Mouse (Mus musculus) embryonic facial prominence, embryonic 13.5 days (tissue): ENCODE results near the gene Zfp985. TPM values are rescaled to one million over a fixed set of nuclear protein-coding genes. Genes with fewer than 3 reads are reported as not detected.
"Not testable (repeated sequence)": the region's sequence is repeated elsewhere in the genome, so short reads cannot be mapped to it uniquely, and the experiment has no call there.

Source experiments
- ATAC-seq: fragments of 200-750 bp; cut with Nextera tagmentation; 2 replicates; pipeline ENCODE4 v1.8.0; 2017; ENCODE audit warnings: low read depth; ENCODE audit not compliant: insufficient number of reproducible peaks, insufficient read depth, low FRiP score, low TSS enrichment
- H3K27ac ChIP-seq: fragments of 300-500 bp; sonication (generic); 2 replicates; pipeline ENCODE4 v1.5.1; 2015; ENCODE audit warnings: moderate library complexity, mild to moderate bottlenecking, inconsistent platforms
- H3K27me3 ChIP-seq: fragments of 300-500 bp; sonication (generic); 2 replicates; pipeline ENCODE4 v1.6.1; 2015; ENCODE audit warnings: mild to moderate bottlenecking, inconsistent platforms
- H3K36me3 ChIP-seq: fragments of 300-500 bp; sonication (generic); 2 replicates; pipeline ENCODE4 v1.6.1; 2015; ENCODE audit warnings: mild to moderate bottlenecking, inconsistent platforms
- H3K4me1 ChIP-seq: fragments of 300-500 bp; sonication (generic); 2 replicates; pipeline ENCODE4 v1.6.1; 2015; ENCODE audit warnings: inconsistent platforms
- H3K4me2 ChIP-seq: fragments of 300-500 bp; sonication (generic); 2 replicates; pipeline ENCODE4 v1.6.1; 2015; ENCODE audit warnings: moderate library complexity, mild to moderate bottlenecking, inconsistent platforms
- H3K4me3 ChIP-seq: fragments of 300-500 bp; sonication (generic); 2 replicates; pipeline ENCODE4 v1.5.1; 2015; ENCODE audit warnings: mild to moderate bottlenecking, inconsistent platforms
- H3K9ac ChIP-seq: fragments of 300-500 bp; sonication (generic); 2 replicates; pipeline ENCODE4 v1.6.1; 2015; ENCODE audit warnings: mild to moderate bottlenecking, inconsistent platforms
- H3K9me3 ChIP-seq: fragments of 300-500 bp; sonication (generic); 2 replicates; pipeline ENCODE4 v1.6.1; 2016; ENCODE audit warnings: inconsistent platforms
- whole genome bisulfite sequencing: fragments of 180-500 bp; shearing (Covaris S2); methylation state at CpG from one replicate; pipeline ENCODE4 v1.1.7; 2015; ENCODE audit warnings: mixed read lengths; 5-methylcytosine and 5-hydroxymethylcytosine counted together
- polyA plus RNA-seq: library from polyadenylated mRNA; unstranded; fragments of >200 nt; fragmentation: Nextera tagmentation; extraction: Ambion mirVana; gene quantifications from 2 replicates; pipeline ENCODE4 v1.2.1, GENCODE M21; 2015

The Zfp985 gene
- polyA plus RNA-seq, 1 experiment from 2014 or later: 0.07 TPM

- peaks cover 18% of the 10 kb centered on the region; the same call in 1 of the 2 replicates for H3K9me3 ChIP-seq
- H3K4me3 ChIP-seq, H3K27me3 ChIP-seq, ATAC-seq, H3K9ac ChIP-seq, H3K4me2 ChIP-seq, H3K27ac ChIP-seq, H3K4me1 ChIP-seq, H3K36me3 ChIP-seq: not testable (repeated sequence)
- WGBS: 79% methylated on average over 6 of the region's 6 CpGs
Measured at GRCm38 (mm10) chr4:147606511-147606910, 53.4 kb downstream of the Zfp985 start.

DNA sequence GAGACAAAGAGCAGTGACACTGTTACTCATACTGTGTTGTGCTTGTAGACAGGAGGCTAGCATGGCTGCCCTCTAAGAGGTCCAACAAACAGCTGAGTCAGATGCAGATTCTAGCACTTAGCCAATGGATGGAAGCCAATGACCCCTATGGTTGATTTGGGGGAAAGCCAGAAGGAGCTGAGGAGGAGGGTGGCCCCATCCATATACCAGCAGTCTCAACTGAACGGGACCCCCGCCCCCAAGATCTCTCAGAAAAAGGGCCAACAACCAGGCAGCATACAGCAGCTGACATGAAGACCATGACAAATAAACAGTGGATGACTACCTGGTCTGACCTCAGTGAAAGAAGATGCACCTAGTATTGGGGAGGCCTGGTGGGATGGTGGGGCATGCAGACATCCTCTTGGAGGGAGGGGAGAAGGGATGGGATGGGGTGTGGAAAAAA is 80.8 kb downstream of the Zfp985 start:
- ATAC-seq: peak; percentile 88
- H3K4me3 ChIP-seq, H3K4me2 ChIP-seq, H3K27ac ChIP-seq, H3K9ac ChIP-seq, H3K4me1 ChIP-seq, H3K9me3 ChIP-seq, H3K36me3 ChIP-seq, H3K27me3 ChIP-seq: not testable (repeated sequence)
- WGBS: no CpG with 5 or more reads among the region's 2 CpGs

Other genes with a start within 250 kb of the Zfp985 start
- gene Zfp988, start 247.6 kb upstream of the Zfp985 start, polyA plus RNA-seq: not detected in 2 replicates
- not detected in 2 replicates for gene Zfp978, start 192.0 kb upstream of the Zfp985 start, polyA plus RNA-seq
- 5.5 and 7.6 TPM in 2 replicates for gene Zfp982, start 60.9 kb upstream of the Zfp985 start, polyA plus RNA-seq
- gene Gm16503, start 13.1 kb upstream of the Zfp985 start, polyA plus RNA-seq: 0.45 and 0.96 TPM in 2 replicates
- 2.4 and 2.8 TPM in 2 replicates for gene Zfp979, start 89.2 kb downstream of the Zfp985 start, polyA plus RNA-seq
- not detected in 2 replicates for gene Zfp534, start 149.3 kb downstream of the Zfp985 start, polyA plus RNA-seq